Mouse (Mus musculus): ENCODE measurements around the gene Il4i1.

Il4i1 gene

GRCm38 (mm10) chr7:44848561-44849415 lies 32.6 kb downstream of the Il4i1 start, which contains the start of the genes Akt1s1 and Tbc1d17:
Akt1s1 (plus strand) TSS chr7:44848991.
Tbc1d17 (minus strand) TSS chr7:44849079.
- in situ Hi-C loops (cut with MboI, MseI): no loop called here

GRCm38 (mm10) chr7:44849416-44850111 lies 33.4 kb downstream of the Il4i1 start:
- in situ Hi-C loops (cut with MboI, MseI): no loop called here

GRCm38 (mm10) chr7:44850146-44850545 lies 34.0 kb downstream of the Il4i1 start:
- in situ Hi-C loops (cut with MboI, MseI): no loop called here

- in situ Hi-C loops (cut with MboI, MseI): no loop called here
Measured at GRCm38 (mm10) chr7:44850789-44851624, 34.8 kb downstream of the Il4i1 start.

- in situ Hi-C loops (cut with MboI, MseI): no loop called here
Measured at GRCm38 (mm10) chr7:44851625-44852234, 35.5 kb downstream of the Il4i1 start.

- in situ Hi-C loops (cut with MboI, MseI): no loop called here
Measured at GRCm38 (mm10) chr7:44852259-44853027, 36.3 kb downstream of the Il4i1 start.

GRCm38 (mm10) chr7:44853065-44853464 lies 36.9 kb downstream of the Il4i1 start:
- in situ Hi-C loops (cut with MboI, MseI): no loop called here

GRCm38 (mm10) chr7:44853596-44854355 lies 37.6 kb downstream of the Il4i1 start:
- in situ Hi-C loops (cut with MboI, MseI): no loop called here

- in situ Hi-C loops (cut with MboI, MseI): no loop called here
Measured at GRCm38 (mm10) chr7:44854356-44855031, 38.3 kb downstream of the Il4i1 start.

- in situ Hi-C loops (cut with MboI, MseI): no loop called here
Measured at GRCm38 (mm10) chr7:44855036-44855435, 38.8 kb downstream of the Il4i1 start.

- in situ Hi-C loops (cut with MboI, MseI): no loop called here
Measured at GRCm38 (mm10) chr7:44856265-44856916, 40.2 kb downstream of the Il4i1 start.

GRCm38 (mm10) chr7:44857042-44857552 lies 40.9 kb downstream of the Il4i1 start, which contains the start of gene Pnkp:
Pnkp (plus strand) TSS chr7:44857139.
- in situ Hi-C loops (cut with MboI, MseI): no loop called here

GRCm38 (mm10) chr7:44857905-44858304 lies 41.7 kb downstream of the Il4i1 start:
- in situ Hi-C loops (cut with MboI, MseI): no loop called here

GRCm38 (mm10) chr7:44859896-44860295 lies 43.7 kb downstream of the Il4i1 start:
- in situ Hi-C loops (cut with MboI, MseI): no loop called here

- in situ Hi-C loops (cut with MboI, MseI): no loop called here
Measured at GRCm38 (mm10) chr7:44860576-44861428, 44.6 kb downstream of the Il4i1 start.

- in situ Hi-C loops (cut with MboI, MseI): no loop called here
Measured at GRCm38 (mm10) chr7:44861429-44861816, 45.2 kb downstream of the Il4i1 start.

GRCm38 (mm10) chr7:44862434-44862833 lies 46.2 kb downstream of the Il4i1 start:
- in situ Hi-C loops (cut with MboI, MseI): no loop called here

GRCm38 (mm10) chr7:44863210-44863609 lies 47.0 kb downstream of the Il4i1 start:
- in situ Hi-C loops (cut with MboI, MseI): no loop called here

All from T-helper 1 cell (primary cell).